Mouse (Mus musculus) kidney, postnatal 4 days (tissue): Measurements from ENCODE around the gene Jph4.
A peak's percentile ranks its signal among the peaks of the same experiment; 100 is the strongest.

Experiments
- DNase-seq, 2 experiments: peaks; one replicate each; pipeline ENCODE4 v3.0.0; 2021; ENCODE audit warnings: mixed read lengths in 2 of 2

The Jph4 gene

GRCm38 (mm10) chr14:55115846-55116245 is 889 bp downstream of the Jph4 start:
- DNase-seq, result no peak

- peak; percentile 69 to 79 for DNase-seq
Observed at GRCm38 (mm10) chr14:55114759-55115701, 1.7 kb downstream of the Jph4 start.

GRCm38 (mm10) chr14:55113975-55114645 is 2.6 kb downstream of the Jph4 start:
- DNase-seq, result peak; percentile 44 to 57

GRCm38 (mm10) chr14:55113351-55113974 is 3.3 kb downstream of the Jph4 start:
- no peak for DNase-seq

GRCm38 (mm10) chr14:55111720-55112119 is 5.0 kb downstream of the Jph4 start:
- DNase-seq, result no peak

- DNase-seq, result no peak
Observed at GRCm38 (mm10) chr14:55110076-55110475, 6.7 kb downstream of the Jph4 start.

- no peak for DNase-seq
Observed at GRCm38 (mm10) chr14:55109048-55109873, 7.5 kb downstream of the Jph4 start.

GRCm38 (mm10) chr14:55108202-55108870 is 8.4 kb downstream of the Jph4 start:
- no peak for DNase-seq

- no peak for DNase-seq
Observed at GRCm38 (mm10) chr14:55106990-55107389, 9.7 kb downstream of the Jph4 start.

GRCm38 (mm10) chr14:55105836-55106809 is 10.6 kb downstream of the Jph4 start, which contains the start of gene Ap1g2:
Gene Ap1g2, minus strand, starts transcription at chr14:55106593.
- peak; percentile 82 to 86 for DNase-seq

- DNase-seq, result no peak
Observed at GRCm38 (mm10) chr14:55105386-55105785, 11.3 kb downstream of the Jph4 start.

- no peak for DNase-seq
Observed at GRCm38 (mm10) chr14:55104365-55104764, 12.4 kb downstream of the Jph4 start.

- no peak for DNase-seq
Observed at GRCm38 (mm10) chr14:55102253-55102785, 14.4 kb downstream of the Jph4 start.

- DNase-seq, result peak; percentile 71 to 78
Observed at GRCm38 (mm10) chr14:55101592-55101991, 15.1 kb downstream of the Jph4 start.

- peak; percentile 77 to 84 for DNase-seq
Observed at GRCm38 (mm10) chr14:55098067-55098466, 18.7 kb downstream of the Jph4 start.

GRCm38 (mm10) chr14:55097646-55098045 is 19.1 kb downstream of the Jph4 start:
- no peak for DNase-seq

GRCm38 (mm10) chr14:55096573-55097087 is 20.1 kb downstream of the Jph4 start:
- DNase-seq, result no peak

- DNase-seq, result no peak
Observed at GRCm38 (mm10) chr14:55095671-55096070, 21.1 kb downstream of the Jph4 start.

GRCm38 (mm10) chr14:55095263-55095662 is 21.5 kb downstream of the Jph4 start:
- no peak for DNase-seq

- DNase-seq, result peak; percentile 87 to 92
Observed at GRCm38 (mm10) chr14:55094704-55095231, 22.0 kb downstream of the Jph4 start, which contains the start of gene Thtpa. Gene Thtpa, plus strand, starts transcription at chr14:55094784.
